Mouse (Mus musculus) T-cell, adult 2 months (primary cell): ENCODE measurements around the gene Flywch2.

ENCODE experiments used
- DNase-seq: peaks from one replicate; pipeline ENCODE4 v3.0.0; 2022; ENCODE audit warnings: low spot score

The Flywch2 gene

DNA sequence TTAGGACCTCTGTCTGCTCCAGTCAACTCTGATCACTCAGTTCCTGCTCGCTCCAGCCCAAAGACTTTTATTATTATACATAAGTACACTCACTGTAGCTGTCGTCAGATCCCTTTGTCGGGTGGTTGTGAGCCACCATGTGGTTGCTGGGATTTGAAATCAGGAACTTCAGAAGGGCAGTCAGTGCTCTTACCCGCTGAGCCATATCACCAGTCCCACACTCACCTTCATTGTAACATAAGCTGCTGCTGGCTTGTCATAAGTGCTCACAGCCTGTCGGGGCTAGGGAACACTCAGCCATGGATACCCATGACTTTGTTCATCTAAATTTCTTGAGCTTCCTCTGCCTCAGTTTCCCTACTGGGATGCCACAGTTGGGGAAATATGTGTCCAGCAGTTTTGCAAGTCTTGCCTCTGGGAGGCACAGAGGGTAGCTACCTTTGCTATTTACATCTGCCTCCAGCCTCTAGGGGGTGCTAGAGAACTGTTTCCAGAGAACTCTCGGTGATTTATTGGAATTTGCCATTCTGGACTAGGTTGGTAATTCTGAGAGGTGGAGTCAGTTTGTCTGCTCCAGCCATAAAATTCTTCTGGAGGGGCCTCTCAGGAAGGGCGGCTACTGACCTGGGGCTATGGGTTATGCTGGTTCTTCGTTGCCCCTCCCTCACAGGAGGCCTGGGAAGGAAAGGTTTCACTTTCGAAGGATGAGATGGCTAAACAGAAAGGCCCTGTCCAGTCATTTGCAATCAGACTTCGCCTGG lies 37.1 kb downstream of the Flywch2 start:
- DNase-seq, result peak; percentile 66

DNA sequence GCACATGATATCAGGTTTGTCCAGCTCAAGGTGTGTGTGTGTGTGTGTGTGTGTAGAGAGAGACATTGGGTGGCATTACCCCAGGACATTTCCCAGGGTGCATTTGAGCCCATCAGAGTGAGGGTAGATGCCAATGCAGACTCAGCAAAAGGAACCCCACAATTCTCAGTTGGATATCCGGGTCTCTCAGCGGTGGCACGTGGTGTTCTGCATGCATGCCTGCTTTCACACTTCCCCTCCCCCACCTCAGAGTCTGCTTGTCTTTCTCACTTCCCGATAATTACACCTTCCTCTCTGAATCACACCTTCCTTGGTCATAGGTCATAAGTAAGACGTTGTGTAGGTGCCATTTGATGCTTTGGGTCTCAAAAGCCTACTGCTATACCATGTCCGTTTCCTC lies 37.9 kb downstream of the Flywch2 start:
- DNase-seq, result no peak

DNA sequence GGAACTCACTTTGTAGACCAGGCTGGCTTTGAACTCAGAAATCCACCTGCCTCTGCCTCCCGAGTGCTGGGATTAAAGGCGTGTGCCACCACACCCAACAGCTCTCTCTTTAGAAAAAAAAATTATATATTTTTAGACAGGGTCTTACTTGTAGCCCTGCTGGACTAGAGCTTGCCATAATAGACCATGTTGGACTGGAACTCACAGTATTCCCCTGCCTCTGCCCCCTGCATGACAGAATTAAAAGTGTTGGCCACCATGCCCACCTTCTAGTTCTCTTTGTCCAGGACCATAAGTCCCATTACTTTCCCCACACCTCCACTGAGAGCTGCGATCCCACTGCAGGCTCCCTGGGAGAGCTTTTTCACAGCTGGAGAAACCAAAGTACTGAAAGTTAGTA lies 38.4 kb downstream of the Flywch2 start:
- no peak for DNase-seq

GRCm38 (mm10) chr17:23746767-23747166 lies 39.1 kb downstream of the Flywch2 start:
- DNase-seq, result no peak

DNA sequence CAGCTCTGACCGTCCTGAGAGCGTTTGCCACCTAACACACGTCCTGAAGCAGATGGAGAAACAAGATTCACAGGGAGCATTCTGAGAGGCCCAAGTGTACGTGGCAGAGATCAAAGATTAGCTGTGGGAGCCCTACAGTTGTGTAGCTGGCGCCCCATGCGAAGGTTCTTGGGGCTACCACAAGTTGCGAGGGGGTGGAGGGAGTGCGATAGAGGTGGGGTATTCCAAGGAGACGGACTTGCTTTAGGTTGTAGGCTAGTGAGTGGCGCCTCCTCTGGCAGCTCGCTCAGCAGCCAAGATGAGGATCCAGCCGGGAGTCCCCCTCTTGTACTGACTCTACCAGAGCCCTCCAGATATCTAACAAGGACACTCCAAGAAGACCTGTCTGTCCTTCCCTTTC lies 39.6 kb downstream of the Flywch2 start:
- DNase-seq, result peak; percentile 36

- no peak for DNase-seq
Observed at GRCm38 (mm10) chr17:23745301-23746251, 40.3 kb downstream of the Flywch2 start, which contains the start of gene Kremen2. Gene Kremen2, minus strand, starts transcription at chr17:23745833.

DNA sequence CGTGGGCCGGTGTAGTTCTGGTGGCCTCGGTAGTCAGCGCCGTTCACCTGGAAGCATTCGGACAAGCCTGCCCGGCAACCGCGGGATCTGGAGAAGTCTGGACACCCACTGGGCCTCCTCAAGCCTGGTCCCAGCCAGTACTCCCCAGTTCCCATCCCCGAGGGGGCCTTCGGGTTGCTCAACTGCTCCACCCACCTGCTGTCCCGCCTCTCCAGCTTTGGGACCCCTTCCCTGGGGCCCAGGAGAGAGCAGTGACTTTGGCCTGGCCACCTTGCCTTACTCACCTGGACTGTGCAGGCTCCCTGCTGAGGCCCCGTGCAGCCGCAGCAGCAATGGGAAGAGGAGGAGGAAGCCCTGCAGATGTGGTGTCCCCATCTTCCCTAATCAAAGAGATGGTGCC lies 41.2 kb downstream of the Flywch2 start:
- DNase-seq, result no peak

GRCm38 (mm10) chr17:23744076-23744475 lies 41.8 kb downstream of the Flywch2 start:
- no peak for DNase-seq

DNA sequence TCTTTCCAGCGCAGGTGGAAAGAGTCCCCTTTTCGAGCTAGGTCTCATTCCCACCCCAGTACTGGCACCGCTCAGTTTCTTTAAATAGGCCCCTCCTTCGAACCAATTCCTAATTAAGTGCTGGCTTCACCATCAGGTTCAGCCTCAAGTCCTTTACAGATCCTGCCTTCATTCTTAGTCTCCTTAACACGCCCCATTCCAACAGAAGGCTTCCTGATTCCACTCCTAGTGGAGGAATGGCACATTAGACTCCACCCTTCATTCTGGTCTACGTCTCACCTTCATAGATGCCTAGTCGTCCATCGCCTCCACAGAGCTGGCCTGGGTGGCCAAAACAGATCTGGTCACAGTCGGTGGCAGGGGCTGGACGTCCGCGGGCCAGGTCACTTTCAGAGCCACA lies 42.9 kb downstream of the Flywch2 start:
- no peak for DNase-seq

DNA sequence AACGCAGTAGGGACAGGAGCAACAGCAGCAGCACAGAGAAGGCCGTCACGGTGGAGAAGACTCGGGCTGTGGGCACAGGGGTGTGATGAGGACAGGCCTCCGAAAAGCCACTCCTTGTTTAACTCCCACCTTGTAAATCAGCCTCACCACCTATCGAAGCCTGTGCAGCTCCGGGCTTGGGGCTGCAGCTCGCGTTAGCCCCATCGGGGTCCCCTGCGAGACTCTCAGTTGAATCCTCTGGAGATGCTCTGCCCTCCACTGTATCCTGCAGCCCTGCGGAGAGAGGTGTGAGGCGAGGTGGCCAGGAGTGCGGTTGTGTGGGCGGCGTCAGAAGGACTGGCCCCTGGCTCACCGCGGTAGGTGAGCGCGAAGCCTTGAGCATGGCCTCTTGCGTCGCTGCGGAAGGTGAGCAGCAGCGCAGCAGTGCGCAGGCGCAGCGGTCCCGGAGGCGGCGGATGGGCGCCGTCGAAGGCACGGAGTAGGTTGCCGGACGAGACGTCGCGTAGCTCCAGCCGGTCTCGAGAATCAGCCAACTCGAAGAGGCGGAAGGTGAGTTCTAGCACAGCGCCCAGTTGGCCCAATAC lies 43.6 kb downstream of the Flywch2 start:
- peak; percentile 70 for DNase-seq

DNA sequence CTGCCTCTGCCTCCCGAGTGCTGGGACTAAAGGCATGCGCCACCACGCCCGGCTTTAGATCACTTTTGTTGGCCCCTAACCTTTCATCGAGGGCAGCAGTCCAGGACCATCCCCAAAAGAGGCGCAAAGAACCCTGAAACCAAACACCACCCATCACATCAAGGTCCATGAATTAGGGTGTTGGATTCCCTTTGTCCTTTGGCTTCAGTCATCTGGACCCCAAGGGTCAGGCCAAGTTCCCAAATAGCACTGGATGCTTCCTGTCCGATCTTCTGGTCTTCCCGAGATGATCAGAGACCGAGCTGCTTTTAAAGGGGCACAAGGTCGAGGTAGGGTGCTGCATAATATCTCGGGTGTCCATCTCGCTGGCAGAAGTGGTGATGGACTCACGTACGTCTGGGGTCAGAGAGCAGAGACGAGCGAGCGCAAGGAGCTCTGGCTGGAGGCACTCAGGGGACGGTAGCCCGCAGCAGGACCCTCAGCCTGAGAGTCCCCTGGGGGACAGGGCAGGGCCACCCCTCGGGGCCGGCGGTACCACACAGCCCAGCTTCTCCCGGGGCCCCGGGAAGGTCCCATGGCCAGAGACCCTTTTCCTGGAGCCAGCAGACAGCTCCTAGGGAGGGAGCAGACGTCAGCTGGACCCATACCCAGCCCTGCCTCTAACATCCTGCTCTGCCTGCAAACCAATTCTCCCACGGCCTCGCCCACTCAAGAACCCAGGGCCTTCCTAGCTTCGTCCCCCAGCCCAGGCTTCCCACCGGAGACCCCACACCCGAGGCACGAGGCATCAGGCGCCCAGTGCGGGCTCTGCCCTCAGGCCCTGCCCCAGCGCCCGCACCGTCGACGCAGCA lies 44.3 kb downstream of the Flywch2 start:
- no peak for DNase-seq

DNA sequence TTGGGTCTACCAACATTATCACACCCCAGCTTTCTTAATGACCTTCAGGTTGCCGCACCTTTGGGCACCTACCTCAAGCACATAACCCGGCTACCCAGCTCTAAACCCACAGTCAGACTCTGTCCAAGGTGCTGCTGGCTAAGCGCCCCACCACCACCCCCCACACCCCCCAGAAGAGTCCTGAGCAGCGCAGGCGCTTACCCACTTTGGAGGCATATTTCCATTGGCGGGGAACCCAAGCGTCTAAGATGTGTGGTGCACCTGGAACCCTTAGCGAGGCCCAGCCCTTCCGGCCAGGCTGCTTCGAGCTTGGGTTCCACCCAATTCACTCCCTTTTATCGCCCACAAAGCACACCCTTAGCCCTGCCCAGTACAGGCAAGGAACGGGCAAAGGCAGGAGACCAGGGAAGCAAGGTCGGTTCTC lies 45.3 kb downstream of the Flywch2 start, which contains the start of gene Paqr4:
Gene Paqr4 (minus strand): TSS at position 270 of the 424 bp plus-strand sequence.
- no peak for DNase-seq

DNA sequence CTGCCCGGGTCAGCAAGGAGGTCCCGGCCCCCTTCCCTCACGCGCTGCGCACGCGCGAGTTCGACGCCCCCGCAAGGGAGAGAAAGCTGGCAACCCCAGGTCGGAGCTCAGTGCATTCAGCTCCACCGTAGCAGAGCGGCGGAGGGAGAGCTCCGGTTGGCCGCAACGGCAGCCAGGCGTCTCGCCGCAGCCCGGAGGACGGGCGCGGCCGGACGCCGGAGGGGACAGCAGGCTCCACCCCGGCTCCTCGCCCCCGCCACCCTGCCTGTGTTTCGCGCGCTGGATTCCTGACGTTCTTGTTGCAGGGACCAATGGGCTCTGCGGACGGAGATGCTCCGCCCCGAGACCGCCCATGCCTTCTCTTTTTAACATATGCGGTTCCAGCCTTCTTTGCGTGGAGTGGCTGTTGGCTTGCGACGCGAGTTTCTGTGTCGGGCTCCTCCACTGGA lies 45.7 kb downstream of the Flywch2 start:
- peak; percentile 77 for DNase-seq

- DNase-seq, result no peak
Observed at GRCm38 (mm10) chr17:23739202-23740135, 46.4 kb downstream of the Flywch2 start.

DNA sequence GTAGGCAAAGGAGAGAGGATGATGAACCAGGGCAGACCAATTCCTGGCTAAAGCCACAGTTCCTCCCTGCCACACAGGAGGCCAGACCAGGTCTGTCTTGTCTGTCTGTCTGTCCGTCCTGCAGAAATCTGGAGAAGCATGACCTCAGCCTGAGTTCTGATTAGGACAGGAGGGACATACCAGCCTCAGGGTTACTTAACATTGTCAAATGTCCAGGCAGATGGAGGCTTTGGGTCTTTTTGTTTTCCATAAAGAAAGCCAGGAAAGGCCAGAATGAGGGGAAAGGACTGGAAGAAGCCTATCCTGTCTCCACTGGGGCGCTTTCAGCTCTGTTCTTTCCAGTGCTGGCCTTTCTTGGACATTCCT lies 47.1 kb downstream of the Flywch2 start:
- no peak for DNase-seq

GRCm38 (mm10) chr17:23737493-23738445 lies 48.1 kb downstream of the Flywch2 start:
- DNase-seq, result no peak

DNA sequence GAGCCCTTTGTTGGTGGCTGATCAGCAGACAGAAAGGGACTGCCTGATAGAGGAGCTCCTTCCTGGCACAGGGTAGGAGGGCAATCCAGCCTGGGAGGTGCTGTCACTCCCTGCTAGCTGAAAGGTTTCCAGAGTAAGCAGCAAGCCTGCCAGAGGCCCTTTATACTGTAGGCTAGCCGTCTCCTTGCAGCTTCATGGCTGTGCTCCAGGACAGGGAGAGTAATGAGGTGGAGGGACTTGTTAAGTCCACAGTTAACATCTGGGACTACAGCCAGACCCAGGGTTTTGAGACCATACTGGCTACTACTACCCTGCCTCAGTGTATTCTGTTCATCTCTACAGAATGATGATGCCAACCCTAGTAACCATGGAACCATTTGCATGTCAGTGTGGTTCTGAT lies 51.5 kb downstream of the Flywch2 start:
- no peak for DNase-seq

DNA sequence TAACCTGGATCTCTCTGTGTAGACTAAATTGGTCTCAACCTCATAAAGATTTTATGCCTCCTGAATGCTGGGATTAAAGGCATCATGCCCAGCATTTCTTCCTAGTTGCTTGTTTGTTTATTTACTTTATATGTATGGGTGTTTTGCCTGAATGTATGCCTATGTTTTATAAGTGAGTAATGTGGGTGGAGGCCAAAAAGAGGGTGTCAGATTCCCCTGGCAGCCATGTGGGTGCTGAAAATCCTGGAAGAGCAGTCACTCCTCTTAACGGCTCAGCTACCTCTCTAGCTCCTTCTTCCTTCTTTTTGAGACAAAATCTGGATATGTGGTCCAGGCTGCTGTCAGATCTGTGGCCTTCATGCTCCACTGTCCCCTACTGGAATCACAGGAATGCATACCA lies 55.4 kb downstream of the Flywch2 start:
- no peak for DNase-seq
